Mouse (Mus musculus) lung, adult 18-20 months (tissue): ENCODE measurements around the gene Fam114a2.
A peak's percentile ranks its signal among the peaks of the same experiment; 100 is the strongest.

Source experiments
- DNase-seq, 2 experiments: peaks; one replicate each; pipeline ENCODE4 v3.0.0; 2022; ENCODE audit warnings: mixed read lengths in 2 of 2

Gene Fam114a2

DNA sequence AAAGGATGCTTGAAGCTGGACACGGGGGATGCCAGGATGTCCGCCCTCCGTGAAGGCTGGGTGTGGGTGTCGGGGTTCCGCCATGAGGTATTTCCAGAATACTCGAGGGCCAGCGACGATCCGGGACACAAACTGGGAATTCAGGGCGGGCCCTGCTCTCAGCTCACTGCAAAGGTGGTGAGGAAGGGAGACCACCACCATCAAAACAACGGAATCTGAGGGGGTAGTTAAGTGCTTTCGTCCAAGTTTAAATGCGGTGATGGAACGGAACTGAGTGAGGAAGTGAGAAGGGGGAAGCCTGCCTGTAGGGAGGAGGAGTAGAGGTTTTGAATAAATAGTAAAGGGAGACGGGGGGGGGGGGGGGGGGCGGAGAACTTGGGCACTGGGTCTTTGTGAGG, 333 bp upstream of the Fam114a2 start:
- DNase-seq: no peak

DNA sequence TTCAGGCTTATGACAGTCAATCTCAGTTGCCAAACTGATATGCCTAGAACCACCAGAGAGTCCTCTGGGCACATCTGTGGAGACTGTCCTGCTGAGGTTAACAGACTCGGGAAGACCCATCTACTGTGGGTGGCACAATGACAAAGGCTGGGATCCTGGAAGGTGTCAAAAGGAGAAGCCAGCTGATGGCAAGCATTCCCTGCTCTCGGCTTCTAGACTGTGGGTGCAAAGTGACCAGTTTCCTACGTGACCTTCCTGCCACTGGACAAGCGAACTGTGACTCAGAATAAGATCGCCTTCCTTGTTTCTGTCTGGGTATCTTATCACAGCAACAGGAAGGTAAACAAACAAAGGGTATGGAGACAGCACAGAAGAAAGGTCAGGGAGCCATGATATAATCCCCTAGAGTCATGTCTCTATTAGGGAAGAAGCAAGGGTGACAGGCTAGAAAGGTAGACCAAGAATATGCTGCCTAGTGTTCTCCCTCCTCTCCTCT, 1.4 kb downstream of the Fam114a2 start:
- peak in 1 of 2 experiments; percentile 12 for DNase-seq

DNA sequence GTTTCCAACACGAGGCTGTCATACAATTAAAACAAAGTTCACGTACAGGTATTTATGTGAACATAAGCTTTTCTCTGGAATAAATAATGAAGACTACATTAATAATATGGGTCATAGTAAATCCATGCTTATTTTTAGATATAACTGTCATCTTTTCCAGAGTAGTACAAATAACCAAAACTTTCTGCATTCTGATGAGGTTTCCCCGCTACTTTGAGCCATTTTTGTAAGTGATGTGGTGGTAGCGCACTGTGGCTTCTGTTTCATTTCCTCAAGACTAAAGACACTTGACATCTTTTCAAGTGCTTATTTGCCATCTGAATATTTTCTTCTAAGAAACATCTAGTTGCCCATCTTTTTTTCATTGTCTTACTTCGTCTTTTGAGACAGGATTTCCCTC, 3.2 kb downstream of the Fam114a2 start:
- DNase-seq: no peak

DNA sequence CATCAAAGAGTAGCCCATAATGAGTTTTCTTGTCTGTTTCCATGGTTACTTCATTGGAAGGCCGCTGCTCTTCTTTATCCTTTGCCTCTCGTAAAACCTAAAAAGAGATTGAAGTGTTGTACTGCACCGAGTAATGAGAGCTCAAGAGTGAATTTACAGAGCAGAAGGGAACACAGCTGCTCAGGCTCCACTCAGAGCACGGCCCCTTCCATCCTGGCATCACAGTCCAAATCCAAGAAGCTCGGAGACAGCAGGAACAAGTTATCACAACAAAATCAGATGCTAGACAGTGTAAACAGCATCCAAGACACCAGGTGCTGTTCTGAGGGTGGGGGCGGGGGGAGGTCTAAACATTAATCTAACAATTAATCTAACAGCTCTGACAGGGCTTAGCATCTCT, 11.5 kb downstream of the Fam114a2 start:
- no peak for DNase-seq

DNA sequence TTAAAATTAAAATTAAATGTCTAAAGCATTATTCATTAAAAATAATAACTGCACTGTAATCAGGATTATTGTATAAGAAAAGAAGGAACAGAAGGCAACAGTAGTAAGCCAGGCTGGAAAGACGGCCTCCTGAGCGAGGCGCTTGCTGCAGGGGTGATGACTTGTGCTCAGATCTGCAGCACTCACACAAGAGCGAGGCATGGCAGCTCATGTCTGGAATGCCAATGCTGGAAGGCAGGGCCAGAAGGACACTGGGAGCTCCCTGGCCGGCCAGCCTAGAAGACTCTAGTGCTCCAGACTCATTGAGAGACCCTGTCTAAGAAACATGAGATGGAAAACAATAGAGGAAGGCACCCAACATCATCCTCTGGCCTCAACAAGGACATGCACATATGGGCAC, 15.3 kb downstream of the Fam114a2 start:
- DNase-seq: peak in 1 of 2 experiments; percentile 4

DNA sequence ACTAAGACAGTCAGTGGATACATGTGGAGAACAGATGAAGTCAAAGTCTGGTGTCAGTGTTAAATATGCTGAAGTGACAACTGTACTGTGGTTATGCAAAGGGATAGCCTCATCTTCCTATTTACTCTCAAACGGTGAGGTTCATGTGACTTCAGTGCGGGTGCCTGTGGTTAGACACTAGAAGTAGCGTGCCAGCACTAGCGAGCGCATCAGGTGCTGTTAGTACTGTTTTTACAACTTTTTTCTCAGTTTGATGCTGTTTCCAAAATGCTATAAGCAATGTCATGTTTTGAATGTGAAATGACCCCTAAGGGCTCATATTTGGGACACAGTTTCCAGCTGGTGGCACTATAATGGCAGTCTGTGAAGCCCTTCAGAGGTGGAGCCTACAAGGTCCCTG, 20.2 kb downstream of the Fam114a2 start:
- no peak for DNase-seq

DNA sequence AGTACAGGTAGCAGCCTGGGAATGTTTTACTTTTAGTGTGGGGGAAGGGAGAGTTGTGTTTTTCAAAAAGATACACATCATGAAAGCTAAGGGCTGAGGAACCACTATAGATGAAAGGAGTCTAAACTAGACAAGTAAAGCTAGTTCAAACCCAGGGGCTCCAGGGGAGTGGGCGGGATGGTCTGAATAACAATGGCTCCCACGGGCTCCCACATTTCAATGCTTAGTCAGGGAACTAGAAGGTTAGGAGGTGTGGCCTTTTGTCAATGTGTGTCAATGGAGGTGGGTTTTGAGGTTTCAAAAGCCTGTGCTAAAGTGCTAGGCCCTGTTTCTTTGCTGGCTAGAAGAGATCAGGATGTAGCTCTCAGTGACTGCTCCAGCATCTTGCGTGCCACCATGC, 20.7 kb downstream of the Fam114a2 start:
- no peak for DNase-seq

DNA sequence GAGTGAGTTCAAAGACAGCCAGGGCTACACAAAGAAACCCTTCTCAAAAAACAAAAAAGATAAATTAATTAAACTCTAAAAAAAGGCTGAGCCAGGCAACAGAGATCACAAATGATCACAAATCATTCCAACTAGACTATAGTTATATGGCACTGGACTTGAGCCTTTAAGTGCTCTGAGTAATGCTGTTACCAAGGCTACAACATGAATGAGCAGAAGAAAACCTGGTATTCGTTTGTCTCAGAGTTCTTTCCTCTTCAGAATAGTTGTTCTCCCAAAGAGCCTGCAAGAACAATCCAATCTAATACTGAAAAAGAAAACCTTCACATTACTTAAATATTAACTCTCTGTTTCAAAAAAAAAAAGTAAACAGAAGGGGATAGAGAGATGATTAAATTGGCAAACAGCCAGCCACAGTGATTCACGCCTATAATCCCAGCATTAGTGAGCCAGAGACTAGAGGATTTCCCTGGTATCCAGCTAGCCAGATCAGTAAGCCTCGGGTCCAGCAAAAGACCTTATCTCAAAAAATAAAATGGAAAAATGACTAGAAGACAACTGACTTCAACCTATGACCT, 21.9 kb downstream of the Fam114a2 start:
- no peak for DNase-seq

DNA sequence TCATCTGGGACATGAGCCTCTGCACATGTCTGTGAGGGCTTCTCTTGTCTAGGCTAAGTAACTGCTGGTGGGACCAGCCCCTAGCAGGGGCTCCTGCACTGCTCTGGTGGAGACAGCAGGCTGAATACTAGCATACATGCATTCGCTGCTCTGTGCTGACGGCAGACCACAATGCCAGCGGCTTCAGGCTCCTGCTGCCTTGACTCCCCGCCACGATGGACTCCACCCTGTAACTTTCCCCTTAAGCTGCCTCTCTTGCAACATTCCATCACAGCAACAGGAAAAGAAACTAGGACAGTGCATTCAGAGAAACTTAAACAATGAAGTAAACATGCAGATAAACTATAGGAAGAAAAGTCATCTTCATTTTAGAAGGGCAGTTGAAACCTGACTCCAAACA, 30.0 kb downstream of the Fam114a2 start:
- DNase-seq: no peak

DNA sequence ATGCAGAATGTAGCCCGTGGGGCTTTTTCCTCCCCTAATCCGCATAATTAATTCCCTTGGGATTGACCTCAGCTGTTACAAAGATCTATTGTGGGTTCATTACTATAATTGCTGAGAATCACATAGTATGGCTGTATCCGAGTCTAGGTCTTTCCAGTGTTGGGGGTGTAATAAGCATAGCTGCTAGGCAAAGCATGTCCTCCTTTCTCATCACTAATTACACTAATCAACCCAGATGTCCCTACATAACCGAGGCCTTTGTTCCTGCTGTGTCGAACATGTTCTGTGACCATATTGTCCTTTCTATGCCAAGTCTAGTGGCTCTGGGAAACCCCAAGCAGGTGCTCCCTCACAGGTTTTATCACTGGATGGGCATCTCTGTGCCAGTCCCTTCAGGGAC, 40.3 kb downstream of the Fam114a2 start:
- DNase-seq: no peak

DNA sequence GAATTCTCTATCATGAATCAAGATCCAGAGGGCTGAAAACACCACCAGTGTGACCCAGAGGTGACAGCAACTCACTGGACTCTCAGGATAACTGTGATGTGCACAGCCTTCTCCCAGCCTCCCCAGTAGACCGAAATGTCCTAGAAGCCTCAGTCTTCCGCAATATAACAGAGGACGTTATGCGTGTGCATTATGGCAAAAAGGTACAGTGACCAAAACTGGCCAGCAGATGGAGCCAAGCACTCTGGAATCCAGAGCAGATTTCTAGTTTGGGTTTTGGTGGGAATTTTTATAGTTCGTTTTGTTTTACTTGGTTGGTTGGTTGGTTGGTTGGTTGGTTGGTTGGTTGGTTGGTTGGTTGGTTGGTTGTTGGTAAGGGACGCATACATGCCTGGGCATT, 43.3 kb downstream of the Fam114a2 start:
- peak; percentile 12 to 31 for DNase-seq

DNA sequence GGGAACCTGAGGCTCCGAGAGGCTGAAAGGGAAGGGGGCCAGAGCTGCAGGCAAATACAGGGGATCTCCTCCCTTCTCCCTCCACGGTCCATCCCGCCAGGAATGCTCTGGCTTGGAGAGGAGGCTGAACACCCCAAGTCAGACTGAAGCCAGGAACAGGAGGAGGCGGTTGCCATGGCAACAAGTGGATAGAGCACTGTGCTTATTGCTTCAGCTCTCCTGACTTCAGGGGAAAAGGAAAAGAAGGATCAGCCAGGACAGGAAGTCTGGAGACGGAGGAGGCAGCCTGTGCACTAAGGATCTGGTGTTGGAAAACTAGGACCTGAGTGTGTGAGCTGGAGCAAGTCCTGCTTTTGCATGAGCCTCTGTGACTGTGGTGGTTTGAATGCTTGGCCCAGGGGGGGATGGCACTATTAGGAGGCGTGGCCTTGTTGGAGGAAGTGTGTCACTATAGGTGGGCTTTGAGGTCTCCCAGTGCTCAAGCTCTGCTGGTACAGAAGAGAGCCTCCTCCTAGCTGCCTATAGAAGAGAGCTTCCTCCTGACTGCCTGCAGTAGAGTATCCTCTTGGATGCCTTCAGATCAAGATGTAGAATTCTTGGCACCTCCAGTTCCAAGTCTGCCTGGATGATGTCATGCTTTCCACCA, 44.0 kb downstream of the Fam114a2 start:
- no peak for DNase-seq

DNA sequence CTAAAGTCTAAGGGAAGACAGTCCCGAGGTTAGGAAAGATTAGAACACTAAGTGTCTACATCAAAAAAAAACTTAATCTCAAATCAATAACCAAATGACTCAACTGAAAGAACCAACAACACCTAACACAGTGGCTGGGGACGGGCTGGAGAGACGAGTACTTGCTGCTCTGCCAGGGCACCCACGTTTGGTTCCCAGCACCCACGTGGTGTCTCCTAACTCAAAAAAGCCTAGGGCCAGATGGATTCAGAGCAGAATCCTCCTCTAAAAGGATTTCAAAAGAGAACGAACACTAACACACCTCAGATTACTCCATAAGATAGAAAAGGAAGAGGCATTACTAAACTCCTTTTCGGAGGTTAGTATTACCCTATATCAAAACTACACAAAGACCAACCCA, 47.4 kb downstream of the Fam114a2 start:
- DNase-seq: no peak

DNA sequence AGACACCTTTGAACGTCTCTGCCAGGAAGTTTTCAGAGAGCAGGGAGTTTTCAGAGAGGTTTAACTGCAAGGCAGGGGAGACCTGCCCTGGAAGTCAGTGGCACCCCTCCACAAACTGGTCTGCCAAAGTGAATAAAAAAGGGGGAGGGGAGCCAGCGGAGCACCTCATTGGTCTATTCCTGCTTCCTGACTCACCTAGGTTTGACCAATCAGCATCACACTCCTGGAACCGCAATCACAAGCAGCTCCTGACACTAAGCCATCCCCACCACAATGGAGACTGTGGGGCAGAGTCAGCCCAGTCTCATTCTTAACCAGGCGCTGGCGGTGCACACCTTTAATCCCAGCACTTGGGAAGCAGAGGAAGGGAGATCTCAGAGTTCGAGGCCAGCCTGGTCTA, 48.4 kb downstream of the Fam114a2 start:
- no peak for DNase-seq

DNA sequence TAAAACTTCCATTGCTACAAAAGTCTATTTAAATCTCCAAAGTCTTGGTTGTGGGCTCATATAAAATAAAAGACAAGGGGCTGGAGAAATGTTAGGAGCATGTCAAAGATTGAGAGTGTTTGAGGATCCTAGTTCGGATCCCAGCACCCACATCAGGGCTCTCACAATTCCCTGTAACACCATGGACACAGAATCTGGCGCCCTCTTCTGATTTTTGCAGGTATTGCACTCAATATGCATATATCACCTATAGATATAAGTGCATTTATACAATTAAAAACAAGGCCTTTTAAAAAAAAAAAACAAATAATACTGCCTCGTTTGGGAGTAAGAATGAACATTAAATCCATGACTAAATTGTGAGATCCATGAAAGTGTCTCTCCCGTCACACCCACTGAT, 49.7 kb downstream of the Fam114a2 start:
- DNase-seq: no peak

DNA sequence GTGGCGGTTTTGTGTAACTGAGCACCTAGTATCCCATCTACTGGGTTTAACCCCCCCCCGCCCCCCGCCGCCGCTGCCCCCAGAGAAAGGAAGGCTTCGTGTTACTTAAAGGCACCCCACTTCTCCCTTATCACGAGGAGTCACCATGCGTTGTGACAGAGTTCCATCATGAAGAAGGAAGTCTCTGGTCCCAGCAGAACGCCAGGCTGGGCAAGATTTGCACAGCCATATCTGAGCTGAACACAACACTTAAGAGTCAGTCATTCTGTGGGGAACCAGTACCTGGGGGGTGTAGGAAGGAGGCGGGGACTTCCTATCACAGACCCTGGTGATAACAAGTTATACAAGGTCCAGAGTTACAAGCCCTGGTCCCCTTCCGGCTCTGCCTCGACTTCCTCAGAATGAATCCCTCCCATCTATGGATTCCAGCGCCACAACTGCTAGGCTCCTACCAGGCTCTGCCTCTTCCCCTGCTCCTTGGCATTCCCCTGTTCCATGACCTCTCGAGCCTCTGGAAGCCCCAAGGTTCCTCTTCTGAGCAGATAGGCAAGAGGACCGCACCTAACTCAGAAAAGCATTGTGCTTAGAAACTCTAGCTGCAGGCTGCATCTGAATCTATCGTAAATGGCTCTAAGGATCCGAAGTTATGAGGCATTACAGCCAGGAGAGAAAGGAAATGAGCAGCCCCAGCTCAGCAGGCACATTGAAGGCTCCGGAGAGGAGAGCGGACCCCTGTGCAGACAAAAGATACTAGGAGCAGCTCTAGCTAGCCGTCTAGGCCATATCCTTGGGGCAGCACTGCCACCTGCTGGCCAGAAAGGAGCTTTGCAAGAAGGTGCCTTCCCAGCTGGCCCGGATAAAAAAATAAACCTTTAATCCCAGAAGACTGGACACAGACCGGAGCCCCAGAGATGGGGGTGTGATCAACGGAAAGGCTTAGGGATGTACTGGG, 51.0 kb downstream of the Fam114a2 start:
- peak; percentile 28 to 32 for DNase-seq

DNA sequence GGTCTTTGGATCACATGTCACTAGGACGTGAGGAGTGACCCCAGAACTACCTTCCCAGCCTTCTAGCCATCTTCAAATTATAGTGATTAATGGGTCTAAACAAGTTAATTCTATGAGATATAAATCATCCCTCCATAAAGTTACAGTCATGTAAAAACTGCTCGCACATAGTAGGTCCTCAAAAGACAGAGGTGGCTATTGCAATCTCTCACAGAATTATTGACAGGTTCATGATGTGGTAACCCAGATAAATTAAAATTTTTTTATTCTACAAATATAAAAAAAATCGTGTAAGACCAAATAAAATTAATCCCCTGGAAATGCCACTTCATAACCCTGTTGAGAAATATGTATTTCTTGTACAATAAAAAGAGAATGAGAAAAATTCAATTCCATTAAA, 52.6 kb downstream of the Fam114a2 start:
- DNase-seq: no peak

DNA sequence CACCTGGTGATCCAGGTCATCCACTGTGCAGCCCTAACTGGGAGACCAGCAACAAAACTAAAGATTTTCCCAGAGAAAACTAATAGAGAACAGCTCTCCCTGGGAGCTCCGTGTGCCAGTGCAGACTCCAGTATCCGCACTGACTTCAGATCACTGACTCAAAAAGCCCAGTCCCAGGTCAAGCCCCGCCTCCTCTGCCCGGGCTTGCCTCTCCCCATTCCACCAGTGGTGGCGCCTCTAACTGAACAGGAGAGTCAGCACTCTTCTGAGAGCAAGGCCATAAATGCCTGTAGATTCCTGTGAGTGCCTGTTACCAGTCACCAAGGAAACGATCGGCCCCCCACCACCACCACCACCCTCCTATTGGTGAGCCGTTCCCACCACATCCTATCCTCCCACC, 53.4 kb downstream of the Fam114a2 start:
- no peak for DNase-seq

DNA sequence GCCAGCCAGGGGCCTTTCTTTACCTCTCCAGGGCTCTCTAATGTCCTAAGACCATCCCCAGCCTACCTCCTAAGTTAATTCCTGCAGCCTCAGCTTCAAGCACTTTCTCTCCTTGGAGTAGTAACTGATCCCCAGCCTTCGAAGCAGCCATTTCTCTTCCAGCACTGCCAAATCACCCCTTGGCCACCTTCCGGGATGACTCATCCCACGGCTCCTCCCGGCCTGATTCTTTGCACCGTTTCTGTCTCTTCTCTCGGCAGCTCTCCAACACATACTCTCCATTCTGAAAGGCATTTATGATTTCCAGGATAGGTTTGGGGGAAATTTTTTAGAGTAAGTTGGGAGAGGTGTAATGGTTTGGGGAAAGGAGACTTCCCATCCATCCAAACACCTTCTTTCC, 58.7 kb downstream of the Fam114a2 start:
- no peak for DNase-seq

DNA sequence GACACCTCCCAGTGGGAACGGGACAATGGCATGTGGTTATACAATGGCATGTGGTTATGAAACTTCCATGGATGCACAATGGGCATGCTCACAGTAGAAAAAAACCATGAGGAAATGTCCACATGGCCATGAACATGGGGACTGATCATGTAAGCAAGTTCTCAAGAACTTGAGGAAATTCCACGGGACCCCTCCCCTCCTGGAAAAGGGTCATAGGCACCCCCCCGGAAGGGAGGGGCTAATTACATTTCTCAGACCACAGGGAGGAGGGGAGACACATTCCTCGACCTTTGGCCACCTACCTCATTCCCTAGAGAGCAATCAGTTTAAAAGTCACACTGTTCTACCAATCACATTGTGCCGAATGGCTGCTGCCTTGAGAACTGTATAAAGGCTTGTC, 64.0 kb downstream of the Fam114a2 start:
- peak in 1 of 2 experiments; percentile 18 for DNase-seq

DNA sequence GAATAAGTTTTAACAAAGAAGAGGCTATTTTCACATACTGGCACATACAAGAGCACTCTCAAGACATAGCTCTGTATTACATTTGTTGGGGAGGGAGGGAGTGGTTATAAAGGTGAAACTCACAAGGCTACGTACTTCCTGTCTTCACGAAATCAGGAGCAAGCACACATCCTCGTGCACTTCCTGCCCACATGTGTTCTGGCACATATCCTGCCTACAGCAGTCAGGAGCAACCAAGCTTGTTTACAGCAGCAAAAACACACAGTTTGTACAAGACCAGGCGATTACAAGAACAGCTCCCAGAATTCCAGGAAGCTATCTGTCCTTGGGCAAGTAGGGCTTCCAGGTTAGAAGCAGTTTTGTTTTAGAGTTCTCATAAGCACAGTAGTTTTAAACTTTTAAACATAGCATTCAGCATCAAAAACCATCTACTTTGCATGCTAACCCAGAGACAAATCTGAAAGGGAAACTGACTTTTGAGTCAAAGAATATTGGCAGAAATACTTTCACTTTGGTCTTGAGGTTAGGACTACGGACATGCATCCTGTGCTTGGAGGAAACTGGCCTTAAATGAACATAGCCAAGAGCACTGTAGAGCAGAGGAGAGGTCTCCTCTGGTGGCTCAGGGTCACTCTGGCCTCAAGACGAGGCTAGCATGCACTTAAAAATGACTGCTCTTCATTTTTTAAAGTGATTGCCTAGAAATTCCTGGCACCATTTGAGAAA, 73.0 kb downstream of the Fam114a2 start:
- peak; percentile 14 to 56 for DNase-seq

DNA sequence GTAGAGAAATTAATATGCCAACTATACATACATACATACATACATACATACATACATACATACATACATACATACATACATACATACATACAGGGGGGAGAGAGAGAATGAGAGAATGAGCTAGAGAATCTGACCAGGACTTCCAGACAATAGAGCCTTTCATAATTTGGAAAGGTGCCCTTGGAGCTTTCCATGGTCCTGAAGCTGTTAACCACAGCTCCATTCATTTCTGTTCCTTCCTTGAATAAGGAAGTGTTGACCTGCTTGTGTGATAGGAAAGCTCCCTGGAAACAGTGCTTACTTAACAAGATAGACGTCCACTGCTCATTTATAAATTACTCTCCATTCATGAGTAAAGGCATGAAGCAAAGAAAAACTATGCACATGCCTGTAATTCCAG, 84.3 kb downstream of the Fam114a2 start:
- peak in 1 of 2 experiments; percentile 14 for DNase-seq
